Comparison of ENCODE assay signal across 7 mouse cellular contexts in genomic region chr4:132274156-132274862, GRCm38 (mm10). TPM values are rescaled to one million over a fixed set of nuclear protein-coding genes. Genes with fewer than 3 reads are reported as not detected.
DNase-seq lines count a peak whose midpoint lies in the region; ATAC-seq lines count a peak whose summit lies in the region.

Taf12 (plus strand) TSS chr4:132274375.

- H3K9me3 ChIP-seq in limb, embryonic 10.5 days (replicated peaks): no peaks in the 10 kb centered on the region
- H3K9me3 ChIP-seq in midbrain, embryonic 13.5 days: no peaks in the 10 kb centered on the region

- H3K36me3 ChIP-seq in limb, embryonic 10.5 days: peaks cover 3% of the 10 kb centered on the region; the same call in 1 of the 2 replicates
- 0 out of 2 replicates have a peak, but pooled peaks cover 3% of the 10 kb centered on the region for H3K36me3 ChIP-seq in midbrain, embryonic 13.5 days

- peak; percentile 73 for ATAC-seq in granulocyte monocyte progenitor cell, adult 5-6 weeks (replicated peaks; ENCODE audit: poor library complexity, severe bottlenecking)
- peak; percentile 89 for ATAC-seq in midbrain, embryonic 13.5 days

- no peaks in the 10 kb centered on the region for H3K27me3 ChIP-seq in limb, embryonic 10.5 days (ENCODE audit: low read depth, poor library complexity, severe bottlenecking)
- no peaks in the 10 kb centered on the region for H3K27me3 ChIP-seq in midbrain, embryonic 13.5 days

- peak within 1 kb of the TSS; percentile 74 for H3K4me2 ChIP-seq in midbrain, embryonic 13.5 days (replicated peaks)

- under 1% methylated on average over 48 of the region's 48 CpGs for WGBS in limb, embryonic 10.5 days
- under 1% methylated on average over 48 of the region's 48 CpGs for WGBS in midbrain, embryonic 13.5 days

- H3K4me1 ChIP-seq in limb, embryonic 10.5 days: peaks cover 12% of the 10 kb centered on the region
- peaks cover 27% of the 10 kb centered on the region for H3K4me1 ChIP-seq in midbrain, embryonic 13.5 days (replicated peaks)

- peak within 1 kb of the TSS; percentile 85 for H3K9ac ChIP-seq in midbrain, embryonic 13.5 days (replicated peaks)

- peak within 1 kb of the TSS; percentile 78 for H3K4me3 ChIP-seq in limb, embryonic 10.5 days
- H3K4me3 ChIP-seq in midbrain, embryonic 13.5 days (replicated peaks): peak within 1 kb of the TSS; percentile 79

- H3K27ac ChIP-seq in limb, embryonic 10.5 days: peak within 1 kb of the TSS; percentile 89
- H3K27ac ChIP-seq in midbrain, embryonic 13.5 days: peak within 1 kb of the TSS; percentile 91

- DNase-seq in adrenal gland, adult 8-10 months: peak; percentile 88
- peak; percentile 96 for DNase-seq in embryo, embryonic 9.5 days (ENCODE audit: extremely low spot score)
- DNase-seq in kidney, adult 11 months: peak; percentile 92
- peak; percentile 97 for DNase-seq in limb, embryonic 10.5 days (ENCODE audit: low spot score)
- peak; percentile 91 for DNase-seq in spleen, adult 12 weeks (ENCODE audit: low spot score)

RNA-seq across cellular contexts. Expression of gene Taf12, which starts in this region (rescaled TPM):
- total RNA-seq in adrenal gland, adult 8-10 months (2022): 10 to 100 TPM; 25.6 to 33.0 (median 29.5) TPM
- total RNA-seq in granulocyte monocyte progenitor cell, adult 5-6 weeks (2014; fragmentation: Nextera tagmentation): 23.1 and 25.5 TPM in 2 replicates
- 47.0 and 48.7 TPM in 2 replicates for total RNA-seq in granulocyte monocyte progenitor cell, adult 5-6 weeks (2017)
- polyA plus RNA-seq in limb, embryonic 10.5 days (2016; fragmentation: Nextera tagmentation; extraction: Ambion mirVana): 60.9 and 62.9 TPM in 2 replicates
- 53.6 and 54.1 TPM in 2 replicates for polyA plus RNA-seq in midbrain, embryonic 13.5 days (2015; fragmentation: Nextera tagmentation; extraction: Ambion mirVana)

Comparison
In these comparisons a context has a peak if more than half of its experiments do, and no peak if none do; other contexts are left out.
1. Peak in every context shown above with its lines: DNase-seq, ATAC-seq, H3K4me3 ChIP-seq and H3K27ac ChIP-seq.